Mouse (Mus musculus) gastrocnemius, postnatal 4 days (tissue): ENCODE data around the gene Fchsd2. TPM values are rescaled to one million over a fixed set of nuclear protein-coding genes. Genes with fewer than 3 reads are reported as not detected.
A peak's percentile ranks its signal among the peaks of the same experiment; 100 is the strongest.

Source experiments
- DNase-seq, 2 experiments: peaks; one replicate each; pipeline ENCODE4 v3.0.0; 2021 to 2022; ENCODE audit warnings: low spot score in 2 of 2, mixed read lengths in 2 of 2
- total RNA-seq, 2 experiments: library from RNA; stranded (reverse); gene quantifications; 2 replicates each; pipeline ENCODE4 v1.2.3; 2021

Fchsd2 gene
- total RNA-seq, 2 experiments from 2014 or later: 22.6 to 25.7 TPM

DNA sequence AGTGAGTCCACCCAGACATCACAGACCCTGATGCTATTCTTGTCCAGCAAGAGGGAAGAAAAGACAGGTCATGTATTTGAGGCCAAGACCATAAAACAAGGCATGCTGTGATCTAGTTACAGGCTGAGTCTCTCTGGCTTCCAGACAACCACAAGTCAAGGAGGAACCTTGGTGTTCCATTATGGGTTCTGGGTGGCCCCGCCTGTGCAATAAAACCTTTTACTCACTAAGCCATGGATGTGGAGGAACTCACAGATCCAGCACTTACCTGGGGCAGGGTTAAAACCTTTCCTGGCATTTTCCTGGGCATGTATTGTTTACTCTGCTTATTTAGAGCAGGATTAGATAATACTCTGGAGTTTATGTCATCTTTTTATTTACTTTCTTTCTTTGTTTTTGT, 191.8 kb downstream of the Fchsd2 start:
- DNase-seq: no peak

GRCm38 (mm10) chr7:101286891-101287290, 194.2 kb downstream of the Fchsd2 start:
- no peak for DNase-seq

DNA sequence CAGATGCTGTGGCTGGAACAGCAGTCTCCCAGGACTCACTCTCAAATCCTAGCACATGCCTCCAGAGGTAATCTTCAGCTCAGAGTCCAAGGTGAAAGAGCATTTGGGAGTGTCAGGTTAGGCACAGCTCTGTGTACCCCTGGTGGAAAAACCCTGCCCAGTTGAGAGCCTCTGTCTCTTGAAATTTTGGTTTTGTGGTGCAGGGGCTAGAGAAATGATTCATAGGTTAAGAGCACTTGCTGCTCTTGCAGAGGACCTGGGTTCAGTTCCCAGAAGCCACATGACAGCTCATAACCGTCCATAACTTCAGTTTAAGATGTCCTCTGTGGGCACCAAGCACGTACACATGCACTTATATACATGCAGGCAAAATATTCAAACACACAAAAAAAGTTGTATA, 195.2 kb downstream of the Fchsd2 start:
- no peak for DNase-seq

GRCm38 (mm10) chr7:101288436-101288835, 195.8 kb downstream of the Fchsd2 start:
- DNase-seq: peak in 1 of 2 experiments; percentile 70

DNA sequence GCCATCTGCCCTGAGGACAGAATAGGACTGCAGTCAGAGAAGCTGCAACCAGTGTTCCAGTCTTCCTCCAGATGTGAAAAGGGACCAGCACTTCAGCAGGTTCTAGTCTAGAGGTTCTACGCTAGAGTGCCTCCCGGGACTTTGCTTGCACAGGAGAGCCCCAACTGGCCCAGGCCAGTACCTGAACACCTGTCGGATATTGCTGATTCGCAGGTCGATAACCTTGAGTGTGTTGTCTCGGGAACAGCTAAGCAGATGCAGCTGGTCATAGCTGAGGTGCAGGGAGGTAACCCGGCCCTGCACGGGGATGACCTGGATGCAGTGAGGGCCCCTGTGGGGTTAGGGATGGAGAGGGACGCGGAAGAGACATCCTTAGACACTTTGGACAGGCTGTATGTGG, 197.7 kb downstream of the Fchsd2 start:
- no peak for DNase-seq

- no peak for DNase-seq
Observed at GRCm38 (mm10) chr7:101291211-101291610, 198.5 kb downstream of the Fchsd2 start.

DNA sequence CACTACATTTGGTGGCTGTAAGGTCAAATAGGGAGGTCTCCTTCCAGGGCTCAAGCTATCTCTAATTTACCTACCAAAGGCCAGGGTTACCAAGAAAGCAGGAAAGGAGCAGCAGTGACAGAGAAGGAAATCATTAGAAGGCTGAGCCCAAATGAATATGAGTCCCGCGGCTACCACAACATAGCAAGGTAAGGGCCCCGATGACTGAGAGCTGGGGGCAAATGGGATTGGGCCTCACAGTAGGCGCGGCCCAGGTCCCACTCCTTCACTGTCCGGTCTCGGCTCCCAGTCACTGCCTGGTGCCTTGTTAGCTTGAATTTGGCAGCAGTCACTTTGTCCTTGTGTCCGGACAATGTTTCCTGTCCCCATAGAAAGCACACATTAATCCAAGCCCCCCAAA, 199.0 kb downstream of the Fchsd2 start:
- DNase-seq: no peak

DNA sequence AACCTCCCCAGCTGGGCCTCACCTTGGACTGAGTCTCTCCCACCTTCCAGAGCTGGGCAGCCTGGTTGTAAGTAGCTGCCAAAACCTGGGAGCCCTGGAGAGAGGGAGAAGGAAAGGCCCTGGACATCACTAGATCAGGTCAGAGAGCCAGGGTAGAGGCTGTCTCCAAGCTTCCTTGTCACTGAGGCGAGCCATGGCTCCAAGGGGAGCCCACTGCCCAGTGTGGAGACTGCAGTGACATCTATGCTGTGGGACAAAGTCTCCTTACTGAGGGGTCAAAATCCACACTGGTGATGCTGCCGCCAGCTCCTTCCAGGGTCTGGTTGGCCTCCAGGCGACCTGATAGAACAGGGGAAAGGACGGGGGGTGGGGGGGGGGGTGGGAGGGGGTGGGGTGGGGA, 199.4 kb downstream of the Fchsd2 start:
- no peak for DNase-seq

GRCm38 (mm10) chr7:101292696-101293095, 200.0 kb downstream of the Fchsd2 start:
- DNase-seq: no peak

- no peak for DNase-seq
Observed at GRCm38 (mm10) chr7:101293138-101293537, 200.5 kb downstream of the Fchsd2 start.

GRCm38 (mm10) chr7:101293611-101294010, 200.9 kb downstream of the Fchsd2 start:
- DNase-seq: no peak

DNA sequence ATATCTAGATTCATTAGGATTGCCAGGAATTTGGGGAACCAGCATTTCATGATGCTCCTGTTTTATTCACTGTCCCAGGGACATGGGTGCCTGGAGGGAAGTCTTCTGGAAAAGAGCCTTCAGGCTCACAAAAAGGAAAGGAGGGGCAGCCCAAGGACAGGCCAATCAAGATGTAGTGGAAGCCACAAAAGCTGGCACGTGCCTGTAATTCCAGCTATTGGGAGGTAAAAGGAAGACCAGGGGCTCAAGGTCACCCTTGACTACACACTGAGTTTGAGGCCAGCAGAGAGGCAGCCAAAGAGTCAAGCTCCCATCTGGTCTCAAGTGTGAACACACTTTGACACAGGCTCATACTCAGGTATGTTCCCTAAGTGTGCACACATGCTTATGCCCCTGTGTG, 202.8 kb downstream of the Fchsd2 start:
- DNase-seq: no peak

DNA sequence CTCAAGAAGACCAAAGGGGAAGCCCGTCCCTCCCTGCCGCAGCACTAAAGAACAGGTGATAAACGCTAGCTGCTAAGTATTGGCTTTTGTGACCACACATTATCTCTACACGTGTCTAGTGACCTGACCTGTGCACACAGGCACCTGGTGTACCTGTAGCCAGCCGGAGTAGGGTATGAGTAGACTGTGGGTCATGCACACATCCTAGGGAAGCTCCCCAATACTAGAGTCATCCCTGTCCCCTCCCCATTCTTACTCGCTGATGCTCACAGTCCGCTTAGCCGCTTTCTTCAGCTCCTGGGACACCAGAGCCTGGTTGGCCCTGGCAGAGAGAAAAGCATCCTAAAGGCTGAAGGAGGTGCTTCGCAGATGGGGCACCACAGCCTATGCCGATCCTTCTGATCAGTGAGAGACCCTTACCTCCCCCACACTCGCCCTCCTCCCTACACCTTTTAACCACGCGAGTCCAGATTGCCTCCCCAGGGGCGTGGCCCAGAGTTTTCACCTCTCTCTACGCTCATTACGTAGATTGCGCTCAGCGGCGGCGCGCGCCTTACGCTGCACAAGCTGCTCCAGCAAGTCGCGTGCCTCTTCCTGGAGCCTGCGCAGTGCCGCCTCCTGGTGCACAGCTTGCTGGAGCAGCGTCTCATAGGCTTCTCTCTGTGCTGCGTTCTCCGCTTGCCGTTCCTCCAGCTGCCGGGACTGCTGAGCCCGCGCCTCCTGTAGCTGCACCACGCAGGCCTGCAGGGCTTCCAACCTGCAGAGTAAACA, 203.8 kb downstream of the Fchsd2 start:
- peak; percentile 46 to 77 for DNase-seq

- DNase-seq: no peak
Observed at GRCm38 (mm10) chr7:101297023-101297405, 204.4 kb downstream of the Fchsd2 start.

- no peak for DNase-seq
Observed at GRCm38 (mm10) chr7:101298375-101298774, 205.7 kb downstream of the Fchsd2 start.

DNA sequence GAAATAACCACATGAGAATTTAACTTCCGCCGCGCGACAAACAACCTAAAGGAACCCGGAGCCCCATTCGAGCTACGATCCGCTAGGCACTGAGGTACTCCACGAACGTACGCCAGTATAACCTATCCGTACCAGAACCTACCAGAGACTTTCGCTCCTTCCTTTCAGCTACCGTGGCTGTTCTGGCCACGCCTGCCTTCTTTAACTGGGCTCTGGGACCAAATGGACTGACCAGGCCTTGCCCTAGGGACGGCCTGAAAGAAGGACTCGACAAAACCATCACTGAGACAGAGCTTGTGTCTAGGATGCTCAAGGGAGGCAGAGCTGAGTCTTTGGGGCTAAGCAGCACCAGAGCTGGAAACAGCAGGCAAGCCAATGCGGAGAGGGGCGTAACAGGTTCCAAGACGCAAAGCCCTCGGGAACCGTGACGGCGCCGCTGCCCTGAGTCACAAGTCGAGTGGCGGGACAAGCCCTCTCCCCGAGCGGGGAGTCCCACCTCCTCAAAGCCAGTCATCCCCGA, 208.8 kb downstream of the Fchsd2 start:
- DNase-seq: no peak

DNA sequence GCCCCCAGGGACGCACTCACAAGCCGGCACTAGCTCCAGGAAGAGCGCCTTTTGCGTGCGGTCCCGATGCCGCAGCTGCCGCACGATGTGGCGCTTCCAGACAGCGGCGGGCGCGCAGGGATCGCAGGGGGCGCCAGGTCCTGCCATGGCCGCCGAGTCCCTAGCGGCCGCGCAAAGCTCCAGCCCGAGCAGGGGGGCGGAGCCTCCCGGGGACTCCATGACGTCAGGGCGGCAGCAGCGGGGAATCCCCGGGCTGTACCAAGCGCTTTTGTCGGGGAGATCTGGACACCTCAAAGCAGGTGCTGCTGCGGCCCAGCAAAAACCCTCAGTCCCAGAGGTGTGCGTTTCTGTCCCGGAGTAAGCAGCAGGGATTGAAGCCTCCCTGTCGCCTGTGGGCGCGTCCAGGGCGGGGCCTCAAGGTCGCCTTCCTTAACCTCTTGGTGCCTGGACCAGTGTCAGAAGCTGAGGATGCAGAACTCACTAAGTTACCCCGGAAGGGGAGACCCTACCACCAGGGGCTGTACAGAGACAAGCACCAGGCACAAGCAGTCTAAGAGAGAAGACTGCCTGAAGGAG, 209.3 kb downstream of the Fchsd2 start, which contains the start of gene Atg16l2:
TSS of gene Atg16l2 (minus strand) at position 371 of the 576 bp plus-strand sequence.
- peak; percentile 79 to 90 for DNase-seq

DNA sequence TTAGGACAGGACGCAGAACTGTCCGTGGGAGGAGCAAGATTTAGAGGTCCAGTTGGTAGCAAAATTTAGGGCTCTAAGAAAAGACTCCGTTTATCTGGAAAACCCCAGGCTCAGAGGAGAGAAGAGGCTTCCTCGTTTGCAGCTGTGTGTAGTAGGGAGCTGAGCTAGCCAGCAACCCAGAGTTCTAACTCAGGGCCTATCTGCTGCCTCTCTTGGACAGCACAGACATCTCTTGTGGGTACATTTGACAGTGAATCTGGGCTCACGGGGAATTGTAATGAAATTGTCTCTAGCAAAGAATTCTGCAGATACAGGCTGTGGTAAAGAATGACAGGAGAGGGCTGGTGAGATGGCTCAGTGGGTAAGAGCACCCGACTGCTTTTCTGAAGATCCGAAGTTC, 210.0 kb downstream of the Fchsd2 start:
- no peak for DNase-seq

GRCm38 (mm10) chr7:101306841-101307240, 214.2 kb downstream of the Fchsd2 start:
- no peak for DNase-seq

DNA sequence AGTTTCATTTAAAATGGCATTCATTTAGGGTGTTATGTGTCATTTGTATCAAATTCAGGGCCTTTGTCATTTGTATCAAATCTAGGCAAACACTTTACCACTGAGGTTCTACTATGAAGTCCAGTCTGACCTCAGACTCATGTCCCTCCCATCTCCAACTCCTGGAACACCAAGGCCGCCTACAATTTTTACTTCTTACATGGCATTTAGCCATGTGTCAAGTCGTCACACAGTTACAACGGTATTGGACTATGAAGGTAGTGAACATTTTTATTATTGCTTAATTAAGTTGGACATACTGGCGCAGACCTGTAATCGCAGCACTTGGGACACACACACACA, 217.3 kb downstream of the Fchsd2 start:
- DNase-seq: no peak

GRCm38 (mm10) chr7:101310327-101311028, 217.8 kb downstream of the Fchsd2 start:
- DNase-seq: peak; percentile 93 to 98

DNA sequence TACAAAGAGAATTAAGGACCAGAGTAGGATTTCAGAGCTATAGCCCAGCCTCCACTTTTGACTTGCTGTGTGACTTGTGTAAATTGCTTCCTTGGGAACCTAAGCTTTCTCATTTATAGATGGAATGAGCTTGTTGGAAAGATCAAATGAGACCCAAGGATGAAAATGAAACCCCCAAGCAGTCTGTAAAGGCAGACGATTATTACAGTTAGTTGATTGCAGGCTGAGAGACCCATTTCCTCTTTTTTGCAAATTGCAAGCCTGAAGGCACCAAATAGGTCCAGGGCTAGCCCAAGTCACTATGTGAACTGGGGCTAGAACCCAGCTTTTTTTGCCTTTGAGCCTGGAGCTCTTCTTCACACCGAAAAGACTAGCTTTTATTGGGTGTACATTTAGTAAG, 218.4 kb downstream of the Fchsd2 start:
- DNase-seq: no peak
